ENCODE assay signal across 8 mouse cellular contexts in genomic region chr3:105706366-105707020, GRCm38 (mm10). TPM values are rescaled to one million over a fixed set of nuclear protein-coding genes. Genes with fewer than 3 reads are reported as not detected.
DNase-seq lines count a peak whose midpoint lies in the region; ATAC-seq lines count a peak whose summit lies in the region.

No protein-coding gene starts in this region.

- H3K4me3 ChIP-seq in megakaryocyte, embryonic 14.5 days (replicated peaks), result peak overlapping the region; percentile 95

- H3K9me3 ChIP-seq in megakaryocyte, embryonic 14.5 days, result no peaks in the 10 kb centered on the region

- peaks cover 93% of the 10 kb centered on the region for H3K4me1 ChIP-seq in megakaryocyte, embryonic 14.5 days

- peaks cover 45% of the 10 kb centered on the region for H3K36me3 ChIP-seq in megakaryocyte, embryonic 14.5 days (replicated peaks; ENCODE audit: low read length)

- ATAC-seq in megakaryocyte, adult 5-6 weeks (ENCODE audit: poor library complexity, severe bottlenecking), result no peak
- no peak for ATAC-seq in megakaryocyte-erythroid progenitor cell, adult 5-6 weeks (replicated peaks; ENCODE audit: low FRiP score, low TSS enrichment, poor library complexity, severe bottlenecking)

- H3K27me3 ChIP-seq in megakaryocyte, embryonic 14.5 days (replicated peaks), result peaks cover 19% of the 10 kb centered on the region

- DNase-seq in adrenal gland, postnatal 14 days, result peak; percentile 27
- no peak for DNase-seq in adrenal gland, adult 8-10 months
- DNase-seq in left cerebral cortex, postnatal 4 days, result peak; percentile 88
- DNase-seq in right cerebral cortex, postnatal 25 days, result peak; percentile 67
- DNase-seq in kidney, adult 11 months, result no peak

- intact Hi-C loops in left cerebral cortex, postnatal 4 days (cut with DNase I), result no loop called here

RNA-seq across cellular contexts. Expression of gene Inka2, which starts 2.1 kb away (rescaled TPM):
- 4.8 and 5.1 TPM in 2 replicates for total RNA-seq in adrenal gland, postnatal 14 days (2021)
- 1 to 10 TPM; 4.6 to 8.5 (median 5.4) TPM for total RNA-seq in adrenal gland, adult 8-10 months (2022)
- 4.4 and 6.7 TPM in 2 replicates for polyA plus RNA-seq in megakaryocyte, embryonic 14.5 days (2012; ENCODE audit: insufficient read depth, low replicate concordance)
- total RNA-seq in megakaryocyte, adult 5-6 weeks (2015), result 0.42 TPM in 1 of 2 replicates, not detected in the other
- not detected in 2 replicates for total RNA-seq in megakaryocyte, adult 5-6 weeks (2017)
- total RNA-seq in left cerebral cortex, postnatal 4 days (2021), result 10 to 100 TPM; 14.7 to 15.5 TPM
- total RNA-seq in megakaryocyte-erythroid progenitor cell, adult 5-6 weeks (2014; fragmentation: Nextera tagmentation), result 0.59 and 0.74 TPM in 2 replicates
- total RNA-seq in megakaryocyte-erythroid progenitor cell, adult 5-6 weeks (2017), result 0.15 and 0.38 TPM in 2 replicates

RNA-seq across cellular contexts. Expression of gene Ddx20, which starts 19.1 kb away (rescaled TPM):
- total RNA-seq in adrenal gland, postnatal 14 days (2021), result 17.4 and 17.6 TPM in 2 replicates
- 10 to 100 TPM; 18.5 to 26.4 (median 22.3) TPM for total RNA-seq in adrenal gland, adult 8-10 months (2022)
- polyA plus RNA-seq in megakaryocyte, embryonic 14.5 days (2012; ENCODE audit: insufficient read depth, low replicate concordance), result 2.9 TPM in 1 of 2 replicates, not detected in the other
- 14.3 and 18.3 TPM in 2 replicates for total RNA-seq in megakaryocyte, adult 5-6 weeks (2015)
- 34.4 and 34.9 TPM in 2 replicates for total RNA-seq in megakaryocyte, adult 5-6 weeks (2017)
- 10 to 100 TPM; 15.3 to 16.3 TPM for total RNA-seq in left cerebral cortex, postnatal 4 days (2021)
- 23.4 and 30.2 TPM in 2 replicates for total RNA-seq in megakaryocyte-erythroid progenitor cell, adult 5-6 weeks (2014; fragmentation: Nextera tagmentation)
- 52.0 and 54.2 TPM in 2 replicates for total RNA-seq in megakaryocyte-erythroid progenitor cell, adult 5-6 weeks (2017)

Comparison
In these comparisons a context has a peak if more than half of its experiments do, and no peak if none do; other contexts are left out.
1. DNase-seq: peak in adrenal gland, postnatal 14 days (single experiment), left cerebral cortex, postnatal 4 days (single experiment) and right cerebral cortex, postnatal 25 days (single experiment); none in adrenal gland, adult 8-10 months (single experiment) and kidney, adult 11 months (single experiment).